Mouse (Mus musculus) kidney, adult 2 months (tissue): ENCODE measurements at regions not wholly inside any gene's neighbourhood (a gene's known extent, or its start where the extent isn't known, plus 50 kb on each side); places are given as distances from the start of the nearest gene placed in this dataset.

Source experiments
- CTCF ChIP-seq: fragments of 200-500 bp; conservative IDR thresholded peaks from 2 replicates; pipeline ENCODE4 v1.5.1; 2011; ENCODE audit warnings: low read depth, mild to moderate bottlenecking, control low read depth, low read length, moderate library complexity, mixed read lengths; ENCODE audit not compliant: insufficient read depth, insufficient read length
- POLR2A ChIP-seq: fragments of 200-500 bp; IDR thresholded peaks from one replicate; pipeline ENCODE4 v1.6.1; 2011; ENCODE audit warnings: low read depth, low read length, control low read depth

DNA sequence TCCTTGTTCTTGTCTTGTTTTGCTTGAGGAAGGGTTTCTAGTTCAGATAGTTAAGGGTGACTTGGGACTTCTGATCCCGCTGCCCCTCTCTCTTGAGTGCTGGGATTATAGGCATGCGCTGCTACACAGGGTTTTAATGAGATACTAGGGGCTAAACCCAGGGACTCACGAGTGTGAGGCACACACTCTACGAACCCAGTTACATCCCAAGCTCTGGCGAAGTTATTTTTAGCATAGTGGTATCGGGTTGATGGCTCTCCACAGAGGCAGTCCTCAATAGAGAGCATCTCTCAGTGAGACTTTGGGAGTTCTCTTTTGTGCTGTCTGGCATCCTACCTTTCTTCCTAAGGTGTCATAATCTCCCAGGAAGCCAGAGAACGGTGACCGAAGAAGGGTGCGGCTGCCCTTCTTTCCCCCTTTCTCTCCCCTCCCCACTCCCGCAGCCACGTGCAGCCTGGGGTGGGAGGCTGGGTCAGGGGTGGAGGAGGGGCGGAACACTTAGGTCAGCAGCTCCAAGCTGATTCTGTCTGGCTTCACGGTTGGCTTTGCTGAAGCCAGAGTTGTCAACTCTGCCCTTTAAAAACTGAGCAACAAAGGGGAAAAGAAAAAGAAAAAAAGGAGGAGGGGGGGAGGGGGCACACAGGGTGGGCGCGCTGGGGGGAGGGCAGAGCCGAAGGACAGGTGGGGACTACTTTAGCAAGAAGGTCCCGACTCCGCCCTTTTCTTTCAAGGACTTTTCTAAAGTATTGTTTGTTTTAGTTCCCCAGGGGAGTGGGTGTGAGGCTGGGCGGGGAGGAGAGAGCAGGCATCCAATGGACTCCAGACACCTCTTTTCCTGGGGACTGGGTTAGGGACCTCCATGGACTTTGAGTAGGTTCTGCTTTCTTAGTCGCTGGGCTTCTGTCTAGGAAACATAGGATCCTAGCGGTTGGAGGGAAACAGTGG is 70.4 kb upstream of the Igfbp5 start:
- no peak for TF ChIP-seq POLR2A
- TF ChIP-seq CTCF, result no peak
